Mouse (Mus musculus) hindbrain, embryonic 12.5 days (tissue): ENCODE data around the gene Fxyd3. TPM values are rescaled to one million over a fixed set of nuclear protein-coding genes. Genes with fewer than 3 reads are reported as not detected.

Experiments
- ATAC-seq: fragments of 200-750 bp; cut with Nextera tagmentation; 2 replicates; pipeline ENCODE4 v1.8.0; 2017; ENCODE audit warnings: moderate TSS enrichment; ENCODE audit not compliant: low FRiP score
- H3K27ac ChIP-seq: fragments of 300-500 bp; sonication (generic); 2 replicates; pipeline ENCODE4 v1.5.1; 2016; ENCODE audit warnings: mild to moderate bottlenecking
- H3K27me3 ChIP-seq: fragments of 300-500 bp; sonication (generic); 2 replicates; pipeline ENCODE4 v1.6.1; 2016; ENCODE audit warnings: mild to moderate bottlenecking
- H3K36me3 ChIP-seq: fragments of 300-500 bp; sonication (generic); 2 replicates; pipeline ENCODE4 v1.6.1; 2016; ENCODE audit warnings: mild to moderate bottlenecking
- H3K4me1 ChIP-seq: fragments of 300-500 bp; sonication (generic); 2 replicates; pipeline ENCODE4 v1.6.1; 2016
- H3K4me2 ChIP-seq: fragments of 300-500 bp; sonication (generic); replicated peaks from 2 replicates; pipeline ENCODE4 v1.6.1; 2016; ENCODE audit warnings: mild to moderate bottlenecking
- H3K4me3 ChIP-seq: fragments of 300-500 bp; sonication (generic); 2 replicates; pipeline ENCODE4 v1.5.1; 2016; ENCODE audit warnings: mild to moderate bottlenecking
- H3K9ac ChIP-seq: fragments of 300-500 bp; sonication (generic); 2 replicates; pipeline ENCODE4 v1.6.1; 2016; ENCODE audit warnings: mild to moderate bottlenecking, moderate library complexity
- H3K9me3 ChIP-seq: fragments of 300-500 bp; sonication (generic); replicated peaks from 2 replicates; pipeline ENCODE4 v1.6.1; 2016; ENCODE audit warnings: mild to moderate bottlenecking
- WGBS: fragments of 180-500 bp; shearing (Covaris S2); methylation state at CpG from one replicate; pipeline ENCODE4 v1.1.7; 2016; 5-methylcytosine and 5-hydroxymethylcytosine counted together
- polyA plus RNA-seq: library from polyadenylated mRNA; unstranded; fragments of >200 nt; fragmentation: Nextera tagmentation; extraction: Ambion mirVana; gene quantifications from 2 replicates; pipeline ENCODE4 v1.2.1, GENCODE M21; 2016

The Fxyd3 gene
- polyA plus RNA-seq, 1 experiment from 2014 or later: 12.3 TPM

GRCm38 (mm10) chr7:31097583-31098248 lies 21.2 kb upstream of the Fxyd3 start:
- peak; percentile 85 for ATAC-seq
- no peaks in the 10 kb centered on the region for H3K27me3 ChIP-seq
- 40% methylated on average over 18 of the region's 20 CpGs for whole genome bisulfite sequencing
- H3K4me3 ChIP-seq: peak overlapping the region; percentile 8; the same call in 1 of the 2 replicates
- H3K36me3 ChIP-seq: no peaks in the 10 kb centered on the region
- no peak overlapping the region for H3K27ac ChIP-seq
- H3K9me3 ChIP-seq: no peaks in the 10 kb centered on the region
- H3K9ac ChIP-seq: peak overlapping the region; percentile 32; the same call in 1 of the 2 replicates
- H3K4me2 ChIP-seq: peak overlapping the region; percentile 40
- peaks cover 6% of the 10 kb centered on the region for H3K4me1 ChIP-seq

- no peak for ATAC-seq
- Histone ChIP-seq H3K36me3 (no peaks in the 10 kb centered on the region), H3K4me2 (no peak overlapping the region), H3K4me1 (peaks cover 6% of the 10 kb centered on the region), H3K27me3 (no peaks in the 10 kb centered on the region), H3K9me3 (no peaks in the 10 kb centered on the region), H3K27ac (no peak overlapping the region), H3K4me3 (no peak overlapping the region), H3K9ac (no peak overlapping the region)
- 75% methylated on average over 9 of the region's 9 CpGs for WGBS
Measured at GRCm38 (mm10) chr7:31096892-31097564, 20.5 kb upstream of the Fxyd3 start.

- ATAC-seq: no peak
- H3K27me3 ChIP-seq: no peaks in the 10 kb centered on the region
- H3K27ac ChIP-seq: no peak overlapping the region
- H3K9ac ChIP-seq: no peak overlapping the region
- H3K4me3 ChIP-seq: no peak overlapping the region
- H3K36me3 ChIP-seq: no peaks in the 10 kb centered on the region
- peaks cover 6% of the 10 kb centered on the region for H3K4me1 ChIP-seq
- WGBS: 33% methylated on average over 10 of the region's 12 CpGs
- H3K9me3 ChIP-seq: no peaks in the 10 kb centered on the region
- no peak overlapping the region for H3K4me2 ChIP-seq
Measured at GRCm38 (mm10) chr7:31094774-31095501, 18.4 kb upstream of the Fxyd3 start.

GRCm38 (mm10) chr7:31089721-31090120 lies 13.2 kb upstream of the Fxyd3 start:
- no peak for ATAC-seq
- Histone ChIP-seq H3K27ac (no peak overlapping the region), H3K9me3 (peaks cover 5% of the 10 kb centered on the region; the same call in 1 of the 2 replicates), H3K36me3 (no peaks in the 10 kb centered on the region), H3K4me1 (peaks cover 5% of the 10 kb centered on the region), H3K4me2 (no peak overlapping the region), H3K9ac (no peak overlapping the region), H3K27me3 (no peaks in the 10 kb centered on the region), H3K4me3 (no peak overlapping the region)
- 90% methylated on average over 2 of the region's 2 CpGs for WGBS

- Histone ChIP-seq H3K36me3 (no peaks in the 10 kb centered on the region), H3K4me2 (no peak overlapping the region), H3K9ac (no peak overlapping the region), H3K27ac (no peak overlapping the region), H3K9me3 (peaks cover 5% of the 10 kb centered on the region; the same call in 1 of the 2 replicates), H3K4me1 (peaks cover 10% of the 10 kb centered on the region), H3K27me3 (no peaks in the 10 kb centered on the region), H3K4me3 (no peak overlapping the region)
- no peak for ATAC-seq
- 72% methylated on average over 3 of the region's 3 CpGs for WGBS
Measured at GRCm38 (mm10) chr7:31088206-31088605, 11.7 kb upstream of the Fxyd3 start.

GRCm38 (mm10) chr7:31087262-31087661 lies 10.8 kb upstream of the Fxyd3 start:
- ATAC-seq: no peak
- no peak overlapping the region for H3K27ac ChIP-seq
- 66% methylated on average over 2 of the region's 2 CpGs for WGBS

GRCm38 (mm10) chr7:31086175-31086755 lies 9.8 kb upstream of the Fxyd3 start:
- H3K9ac ChIP-seq: no peak overlapping the region
- 90% methylated on average over 9 of the region's 9 CpGs for WGBS
- H3K36me3 ChIP-seq: no peaks in the 10 kb centered on the region
- H3K4me3 ChIP-seq: no peak overlapping the region
- no peak overlapping the region for H3K27ac ChIP-seq
- H3K4me2 ChIP-seq: no peak overlapping the region
- H3K9me3 ChIP-seq: peaks cover 5% of the 10 kb centered on the region; the same call in 1 of the 2 replicates
- no peak for ATAC-seq
- H3K27me3 ChIP-seq: no peaks in the 10 kb centered on the region
- H3K4me1 ChIP-seq: peaks cover 17% of the 10 kb centered on the region

More at GRCm38 (mm10) chr7:31087262-31087661, 10.8 kb upstream of the Fxyd3 start:
- H3K27me3 ChIP-seq: no peaks in the 10 kb centered on the region
- peaks cover 5% of the 10 kb centered on the region; the same call in 1 of the 2 replicates for H3K9me3 ChIP-seq
- H3K36me3 ChIP-seq: no peaks in the 10 kb centered on the region
- H3K4me2 ChIP-seq: no peak overlapping the region
- peaks cover 17% of the 10 kb centered on the region for H3K4me1 ChIP-seq
- no peak overlapping the region for H3K9ac ChIP-seq
- H3K4me3 ChIP-seq: no peak overlapping the region

GRCm38 (mm10) chr7:31085171-31085570 lies 8.7 kb upstream of the Fxyd3 start:
- Histone ChIP-seq H3K4me1 (peaks cover 17% of the 10 kb centered on the region), H3K27ac (peak overlapping the region; percentile 67), H3K4me2 (no peak overlapping the region), H3K9ac (no peak overlapping the region), H3K36me3 (no peaks in the 10 kb centered on the region), H3K27me3 (no peaks in the 10 kb centered on the region), H3K4me3 (no peak overlapping the region), H3K9me3 (peaks cover 5% of the 10 kb centered on the region; the same call in 1 of the 2 replicates)
- peak; percentile 55 for ATAC-seq
- WGBS: 26% methylated on average over 3 of the region's 3 CpGs

- ATAC-seq: no peak
- 0 out of 2 replicates have a peak overlapping the region, but pooled peaks have one; percentile 14 for H3K27ac ChIP-seq
Measured at GRCm38 (mm10) chr7:31084140-31084539, 7.6 kb upstream of the Fxyd3 start.

GRCm38 (mm10) chr7:31082831-31083588 lies 6.5 kb upstream of the Fxyd3 start:
- 57% methylated on average over 14 of the region's 14 CpGs for WGBS
- ATAC-seq: no peak
- Histone ChIP-seq H3K4me2 (no peak overlapping the region), H3K9ac (no peak overlapping the region), H3K4me1 (peaks cover 17% of the 10 kb centered on the region), H3K27me3 (no peaks in the 10 kb centered on the region), H3K9me3 (peaks cover 5% of the 10 kb centered on the region; the same call in 1 of the 2 replicates), H3K36me3 (no peaks in the 10 kb centered on the region), H3K27ac (no peak overlapping the region), H3K4me3 (no peak overlapping the region)

More at GRCm38 (mm10) chr7:31084140-31084539, 7.6 kb upstream of the Fxyd3 start:
- peaks cover 5% of the 10 kb centered on the region; the same call in 1 of the 2 replicates for H3K9me3 ChIP-seq
- H3K27me3 ChIP-seq: no peaks in the 10 kb centered on the region
- peaks cover 17% of the 10 kb centered on the region for H3K4me1 ChIP-seq
- H3K9ac ChIP-seq: no peak overlapping the region
- no peak overlapping the region for H3K4me3 ChIP-seq
- no peaks in the 10 kb centered on the region for H3K36me3 ChIP-seq
- 54% methylated on average over 9 of the region's 9 CpGs for WGBS
- no peak overlapping the region for H3K4me2 ChIP-seq

GRCm38 (mm10) chr7:31082106-31082505 lies 5.6 kb upstream of the Fxyd3 start:
- Histone ChIP-seq H3K4me3 (no peak overlapping the region), H3K4me1 (peaks cover 24% of the 10 kb centered on the region), H3K27me3 (no peaks in the 10 kb centered on the region), H3K27ac (no peak overlapping the region), H3K9ac (no peak overlapping the region), H3K9me3 (peaks cover 5% of the 10 kb centered on the region; the same call in 1 of the 2 replicates), H3K4me2 (no peak overlapping the region), H3K36me3 (no peaks in the 10 kb centered on the region)
- no peak for ATAC-seq
